Mouse (Mus musculus): Measurements from ENCODE around the gene Camta1. TPM values are rescaled to one million over a fixed set of nuclear protein-coding genes. Genes with fewer than 3 reads are reported as not detected.

Gene Camta1
- total RNA-seq, 2 experiments from 2014 or later, result 2.9 to 70.2 TPM

- no peak for ATAC-seq (ENCODE audit: poor library complexity, severe bottlenecking)
These were observed 238 bp downstream of the Camta1 start for GRCm38 (mm10) chr4:151861471-151861805.

GRCm38 (mm10) chr4:151860441-151861331 is 990 bp downstream of the Camta1 start:
- no peak for ATAC-seq (ENCODE audit: poor library complexity, severe bottlenecking)

GRCm38 (mm10) chr4:151859275-151859674 is 2.4 kb downstream of the Camta1 start:
- no peak for ATAC-seq (ENCODE audit: poor library complexity, severe bottlenecking)

GRCm38 (mm10) chr4:151853949-151854348 is 7.7 kb downstream of the Camta1 start:
- no peak for ATAC-seq (ENCODE audit: poor library complexity, severe bottlenecking)

- ATAC-seq (ENCODE audit: poor library complexity, severe bottlenecking), result peak; percentile 91
These were observed 10.5 kb downstream of the Camta1 start for GRCm38 (mm10) chr4:151851179-151851578.

DNA sequence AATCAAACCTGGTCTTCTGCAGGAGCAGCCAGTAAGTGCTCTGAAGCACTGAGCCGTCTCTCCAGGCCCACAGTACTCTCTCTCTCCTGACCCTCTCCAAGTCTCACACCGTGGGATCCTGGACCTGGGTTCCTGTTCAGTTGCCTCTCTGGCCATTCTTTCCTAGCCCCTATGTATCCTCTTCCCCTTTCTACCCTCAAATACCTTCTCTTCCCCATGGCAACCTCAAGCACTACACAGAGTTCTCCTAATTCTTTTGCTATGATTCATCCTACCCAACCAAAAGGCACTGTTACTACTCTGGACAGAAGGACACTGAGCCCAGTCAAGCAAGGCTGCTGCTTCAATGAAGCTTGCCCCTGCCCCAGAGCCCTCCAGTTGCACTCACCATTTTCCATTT is 19.1 kb downstream of the Camta1 start:
- peak; percentile 53 for ATAC-seq (ENCODE audit: poor library complexity, severe bottlenecking)

DNA sequence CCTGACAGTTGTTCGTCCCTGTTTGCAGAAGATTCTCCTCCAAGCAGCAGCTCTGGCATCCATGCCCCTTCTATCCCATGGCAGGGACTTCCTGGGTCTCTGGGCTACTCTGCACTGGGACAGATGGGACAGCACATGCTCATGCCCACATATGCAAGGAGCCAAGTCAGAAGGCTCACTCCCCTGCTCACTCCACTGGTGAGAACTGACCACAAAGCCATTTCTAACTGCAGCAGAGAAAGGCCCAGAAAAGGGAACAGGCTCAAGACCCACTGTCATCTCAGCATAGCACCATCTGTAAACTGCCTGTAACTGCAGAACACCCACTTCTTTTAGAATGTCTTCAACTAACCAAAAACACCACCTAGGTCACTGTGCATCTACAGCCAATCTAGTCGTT is 23.2 kb downstream of the Camta1 start:
- ATAC-seq (ENCODE audit: poor library complexity, severe bottlenecking), result no peak

DNA sequence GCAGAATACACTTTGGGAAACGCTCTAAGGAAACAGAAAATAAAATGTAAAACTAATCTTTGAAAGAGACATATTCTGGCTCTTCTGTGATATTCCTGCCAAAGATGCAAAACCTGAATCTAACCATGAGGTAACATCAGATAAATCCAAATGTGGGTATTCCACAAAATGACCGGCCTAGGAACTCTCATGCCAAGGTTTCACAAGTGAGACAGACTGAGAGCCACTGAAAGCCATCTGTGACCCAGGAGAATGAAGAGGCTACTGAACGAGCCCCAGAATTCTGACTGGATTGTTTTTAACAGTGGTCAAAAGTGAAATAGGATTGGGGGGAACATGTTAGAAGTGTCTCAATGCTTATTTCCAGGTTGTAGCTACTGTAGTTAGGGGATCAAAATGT is 25.8 kb downstream of the Camta1 start:
- ATAC-seq (ENCODE audit: poor library complexity, severe bottlenecking), result no peak

- ATAC-seq (ENCODE audit: poor library complexity, severe bottlenecking), result no peak
These were observed 27.1 kb downstream of the Camta1 start for GRCm38 (mm10) chr4:151834536-151834935.

GRCm38 (mm10) chr4:151833940-151834449 is 27.7 kb downstream of the Camta1 start:
- no peak for ATAC-seq (ENCODE audit: poor library complexity, severe bottlenecking)

DNA sequence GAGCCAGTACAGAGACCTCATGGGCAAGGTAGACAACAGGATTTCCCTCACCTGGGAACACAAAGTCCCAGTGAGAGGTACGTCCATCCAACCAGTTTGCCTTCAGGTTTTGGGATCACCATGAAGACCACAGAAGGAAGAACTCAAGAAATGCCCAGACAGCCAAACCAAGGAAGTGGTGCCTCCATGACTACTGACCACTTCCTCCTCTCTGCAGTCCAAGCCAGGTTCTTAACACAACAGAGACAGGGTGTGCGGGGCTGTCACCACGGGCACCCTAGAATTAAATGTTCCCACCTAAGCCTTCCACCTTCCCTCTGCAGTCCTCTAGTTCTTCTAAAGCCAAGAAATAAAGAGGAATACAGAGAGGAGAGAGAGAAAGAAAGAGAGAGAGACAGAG is 33.8 kb downstream of the Camta1 start:
- peak; percentile 90 for ATAC-seq (ENCODE audit: poor library complexity, severe bottlenecking)

DNA sequence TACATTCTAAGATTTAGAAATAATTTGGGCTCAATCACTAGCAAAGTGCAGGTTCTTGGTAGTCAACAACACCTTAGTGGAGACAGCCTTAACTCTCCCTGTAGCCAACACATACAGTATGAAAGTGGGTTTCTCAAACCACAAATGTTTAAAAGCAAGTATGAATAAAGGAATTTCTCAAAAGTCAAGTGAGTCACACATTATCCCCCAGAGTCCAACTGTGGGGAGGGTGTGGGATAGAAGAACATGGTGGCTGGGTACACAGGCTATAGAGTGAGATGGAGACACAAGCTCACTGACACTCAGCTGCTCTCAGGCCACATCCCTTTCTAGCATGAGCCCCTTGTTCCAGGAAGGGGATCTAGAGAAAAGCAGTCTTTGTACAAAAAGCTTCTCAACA is 34.3 kb downstream of the Camta1 start:
- ATAC-seq (ENCODE audit: poor library complexity, severe bottlenecking), result peak; percentile 28; the same call in 1 of the 2 replicates

DNA sequence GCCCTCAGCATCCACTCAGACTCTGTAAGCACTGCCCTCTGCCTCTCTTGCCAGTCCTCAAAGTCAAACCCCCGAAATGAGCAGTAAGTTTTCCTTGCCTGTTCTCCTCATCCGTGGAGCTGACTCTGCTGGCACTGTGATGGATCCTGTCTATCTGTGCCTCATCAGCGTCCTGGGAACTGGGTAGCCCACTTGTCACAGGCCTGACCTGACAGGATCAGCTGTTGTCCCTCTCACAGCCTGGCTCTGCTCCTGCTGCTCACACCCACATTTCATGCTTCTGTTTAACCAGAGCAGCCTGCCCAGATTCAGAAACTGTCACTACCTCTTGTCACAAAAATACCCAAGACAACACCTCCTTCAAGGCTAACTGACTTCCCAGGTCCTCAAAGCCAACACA is 37.7 kb downstream of the Camta1 start:
- no peak for ATAC-seq (ENCODE audit: poor library complexity, severe bottlenecking)

DNA sequence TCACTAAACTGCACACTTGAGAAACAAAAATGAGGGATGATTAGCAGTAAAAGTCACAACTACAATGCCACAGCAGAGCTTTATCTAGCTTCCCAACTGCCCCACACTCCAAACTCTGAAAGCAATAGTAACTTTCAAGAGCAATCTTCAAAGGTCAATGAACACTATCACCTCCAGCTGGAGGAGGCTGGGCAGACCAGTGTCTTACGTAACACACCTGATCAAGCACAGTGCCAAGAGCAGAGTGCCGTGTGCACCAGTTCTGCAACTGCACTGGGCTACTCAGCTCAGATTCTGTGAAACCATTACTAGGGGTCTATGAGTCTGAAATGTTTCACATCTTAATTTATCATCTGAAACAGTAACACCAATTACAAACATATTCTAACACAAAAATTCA is 38.7 kb downstream of the Camta1 start:
- no peak for ATAC-seq (ENCODE audit: poor library complexity, severe bottlenecking)

- peak; percentile 22; the same call in 1 of the 2 replicates for ATAC-seq (ENCODE audit: poor library complexity, severe bottlenecking)
These were observed 43.5 kb downstream of the Camta1 start for GRCm38 (mm10) chr4:151817981-151818766.

- peak; percentile 33; the same call in 1 of the 2 replicates for ATAC-seq (ENCODE audit: poor library complexity, severe bottlenecking)
These were observed 48.0 kb downstream of the Camta1 start for GRCm38 (mm10) chr4:151813711-151814110.

GRCm38 (mm10) chr4:151805685-151806084 is 56.0 kb downstream of the Camta1 start:
- no peak for ATAC-seq (ENCODE audit: poor library complexity, severe bottlenecking)

DNA sequence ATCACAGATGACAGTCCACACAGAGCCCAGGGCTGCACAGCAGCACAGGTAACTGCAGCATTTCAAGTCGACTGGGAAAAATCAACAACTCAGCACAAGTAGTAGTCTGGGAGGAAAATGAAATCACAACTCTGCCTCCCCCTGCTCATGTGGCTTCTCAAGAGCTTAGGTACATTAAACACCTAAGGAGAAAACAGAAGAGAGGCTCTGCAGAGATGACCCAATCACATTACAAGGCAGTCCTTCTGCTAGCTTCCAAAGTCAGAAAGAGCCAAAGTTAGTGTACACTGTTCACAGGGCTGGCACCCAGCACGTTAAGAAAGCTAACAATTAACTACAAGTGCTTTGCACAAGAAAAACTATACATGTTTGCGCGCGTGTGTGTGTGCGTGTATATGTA is 56.6 kb downstream of the Camta1 start:
- no peak for ATAC-seq (ENCODE audit: poor library complexity, severe bottlenecking)

- ATAC-seq (ENCODE audit: poor library complexity, severe bottlenecking), result no peak
These were observed 57.5 kb downstream of the Camta1 start for GRCm38 (mm10) chr4:151804208-151804607.

- ATAC-seq (ENCODE audit: poor library complexity, severe bottlenecking), result no peak
These were observed 63.0 kb downstream of the Camta1 start for GRCm38 (mm10) chr4:151798630-151799029.

- ATAC-seq (ENCODE audit: poor library complexity, severe bottlenecking), result no peak
These were observed 68.0 kb downstream of the Camta1 start for GRCm38 (mm10) chr4:151793694-151794093.
